Mouse (Mus musculus) monocyte, adult 59 days (primary cell): ENCODE measurements around the gene Nepn. TPM values are rescaled to one million over a fixed set of nuclear protein-coding genes. Genes with fewer than 3 reads are reported as not detected.

Experiments
- total RNA-seq, 2 experiments: library from RNA; stranded (reverse); gene quantifications; one replicate each; pipeline ENCODE4 v1.2.4; 2023

Nepn gene
- not detected for total RNA-seq

DNA sequence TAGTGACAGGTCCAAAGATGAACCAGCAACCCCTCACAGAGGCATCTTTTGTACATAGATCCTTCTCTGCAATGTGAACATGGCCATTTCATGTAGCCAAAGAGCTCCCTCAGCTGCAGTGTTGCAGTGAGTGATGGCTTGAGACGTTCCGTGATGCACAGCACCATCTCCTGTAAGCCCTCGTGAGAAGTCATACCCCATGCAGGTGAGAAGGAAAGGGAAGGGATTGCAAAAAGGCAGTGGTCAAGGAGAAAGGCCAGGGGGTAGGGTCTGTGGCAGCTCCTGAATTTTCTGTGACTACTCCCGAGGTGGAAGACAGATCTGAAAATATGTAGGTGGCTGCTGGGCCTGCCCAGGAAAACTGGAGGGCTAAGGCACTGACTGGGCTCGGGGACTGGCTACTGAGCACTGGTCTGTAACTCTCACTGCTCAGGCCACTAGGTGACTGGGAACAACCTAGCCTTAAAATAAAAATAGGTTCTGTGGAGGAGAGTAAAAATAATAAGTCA lies at the start of gene Nepn:
Nepn (plus strand) TSS at position 51 of the 509 bp plus-strand sequence.

DNA sequence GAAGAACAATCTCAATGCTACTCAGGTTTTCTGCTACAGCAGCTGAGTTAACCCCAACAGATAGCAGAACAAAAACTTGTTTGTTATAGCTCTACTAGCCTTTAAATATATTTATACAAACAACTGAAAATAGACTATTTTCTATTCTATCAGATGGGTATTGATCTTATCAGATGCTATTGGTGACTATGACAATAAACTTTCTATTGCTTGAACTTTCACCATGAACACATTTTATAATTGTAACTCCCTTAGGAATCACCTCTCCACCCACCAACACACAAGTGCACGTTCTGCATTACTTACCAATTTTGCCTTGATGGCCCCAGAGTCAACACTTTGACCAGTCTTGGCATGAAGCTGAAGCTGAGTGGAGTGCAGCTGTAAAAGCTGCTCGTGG lies 30.3 kb upstream of the Nepn start, which contains the start of gene Gm26741:
Gm26741 (plus strand) TSS at position 301 of the 400 bp plus-strand sequence.

DNA sequence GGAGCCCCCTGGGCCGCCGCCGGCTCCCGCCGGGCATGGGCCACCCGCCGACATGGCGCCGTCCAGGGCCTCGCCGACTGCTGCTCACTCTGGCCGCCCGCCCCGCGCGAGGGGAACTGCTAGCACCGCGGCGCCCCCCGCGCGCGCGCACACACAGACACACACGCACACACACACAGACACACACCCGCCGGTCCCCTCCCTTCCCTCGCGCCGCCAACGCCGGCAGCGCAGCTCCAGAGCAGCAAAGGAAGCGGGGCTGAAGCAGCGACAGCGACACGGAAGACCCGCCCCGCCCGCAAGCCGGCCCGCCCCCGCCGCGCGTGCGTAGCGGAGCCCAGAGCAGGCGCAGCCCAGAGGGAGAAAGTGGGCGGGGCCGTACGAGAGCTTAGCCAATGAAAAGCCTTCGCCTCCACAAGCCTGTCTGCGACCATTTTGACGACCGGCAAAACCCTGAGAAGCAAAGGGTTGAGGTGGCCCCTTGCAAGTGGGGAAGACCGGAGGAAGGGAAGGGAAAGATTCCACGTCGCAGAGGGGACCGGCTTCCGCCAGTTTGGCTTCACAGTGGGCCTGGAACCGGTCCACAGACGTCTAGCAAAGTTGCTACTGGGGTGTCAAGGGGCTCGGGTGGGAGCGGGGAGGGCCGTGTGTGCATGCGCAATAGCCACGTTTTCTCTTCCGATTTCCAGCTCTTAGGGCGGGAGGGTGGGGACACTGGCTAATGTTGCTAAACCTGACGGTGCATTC lies 6.8 kb upstream of the Nepn start, which contains the start of gene Gopc:
Gopc (minus strand) TSS at position 280 of the 747 bp plus-strand sequence.

DNA sequence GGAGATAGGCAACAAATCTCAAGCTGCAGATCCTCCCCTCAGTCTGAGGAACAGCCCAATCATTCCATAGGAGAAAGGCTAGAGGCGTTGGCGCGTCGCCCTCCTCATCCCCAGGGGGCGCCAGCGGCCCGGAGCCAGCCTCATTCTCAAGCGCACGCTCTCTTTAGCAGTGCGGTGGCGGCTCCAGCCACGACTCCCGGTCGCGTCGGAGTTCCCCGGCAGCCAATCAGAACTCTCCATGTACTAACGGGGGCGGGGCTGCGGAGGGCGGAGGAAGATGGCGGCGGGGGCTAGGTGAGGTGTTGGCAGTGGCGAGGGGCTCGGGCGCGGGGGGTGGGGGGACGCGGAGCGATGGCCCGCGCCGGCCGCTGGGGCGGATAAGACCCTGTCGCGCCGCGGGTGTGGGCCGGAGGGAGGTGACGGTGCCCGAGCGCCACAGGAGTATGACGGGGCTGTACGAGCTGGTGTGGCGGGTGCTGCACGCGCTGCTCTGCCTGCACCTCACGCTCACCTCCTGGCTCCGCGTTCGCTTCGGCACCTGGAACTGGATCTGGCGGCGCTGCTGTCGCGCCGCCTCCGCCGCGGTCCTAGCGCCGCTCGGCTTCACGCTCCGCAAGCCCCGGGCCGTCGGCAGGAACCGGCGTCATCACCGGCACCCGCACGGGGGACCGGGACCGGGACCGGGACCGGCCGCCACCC lies 28.7 kb downstream of the Nepn start, which contains the start of gene Nus1:
Nus1 (plus strand) TSS at position 249 of the 699 bp plus-strand sequence.

Other genes with a start within 250 kb of the Nepn start
- not detected for gene Ros1, start 193.7 kb upstream of the Nepn start, total RNA-seq
- 1 to 10 TPM; 1.3 to 1.7 TPM for gene Dcbld1, start 155.4 kb upstream of the Nepn start, total RNA-seq
- not detected for gene Gm26741, start 30.2 kb upstream of the Nepn start, total RNA-seq
- 10 to 100 TPM; 14.9 to 16.4 TPM for gene Gopc, start 6.8 kb upstream of the Nepn start, total RNA-seq
- gene Nus1, start 28.6 kb downstream of the Nepn start, total RNA-seq: 10 to 100 TPM; 27.3 to 36.3 TPM